Mouse (Mus musculus) midbrain, embryonic 14.5 days (tissue): ENCODE measurements around the gene Rab23. TPM values are rescaled to one million over a fixed set of nuclear protein-coding genes. Genes with fewer than 3 reads are reported as not detected.

Source experiments
- ATAC-seq: fragments of 200-750 bp; cut with Nextera tagmentation; 2 replicates; pipeline ENCODE4 v1.8.0; 2017; ENCODE audit warnings: moderate number of reproducible peaks, moderate library complexity; ENCODE audit not compliant: low FRiP score, low TSS enrichment
- DNase-seq: peaks from one replicate; pipeline ENCODE4 v3.0.0-alpha.2; 2015
- H3K27ac ChIP-seq: fragments of 300-500 bp; sonication (generic); replicated peaks from 2 replicates; pipeline ENCODE4 v1.5.1; 2014; ENCODE audit warnings: mild to moderate bottlenecking, low read depth, low read length, moderate library complexity
- H3K27me3 ChIP-seq: fragments of 300-500 bp; sonication (generic); 2 replicates; pipeline ENCODE4 v1.6.1; 2014; ENCODE audit warnings: low read length, control low read depth, mixed read lengths; ENCODE audit not compliant: control insufficient read depth, insufficient read depth
- H3K36me3 ChIP-seq: fragments of 300-500 bp; sonication (generic); 2 replicates; pipeline ENCODE4 v1.6.1; 2014; ENCODE audit warnings: low read length, control low read depth; ENCODE audit not compliant: control insufficient read depth, insufficient read depth
- H3K4me1 ChIP-seq: fragments of 300-500 bp; sonication (generic); 2 replicates; pipeline ENCODE4 v1.6.1; 2014; ENCODE audit warnings: mild to moderate bottlenecking, antibody characterized with exemption, low read length, control low read depth; ENCODE audit not compliant: control insufficient read depth, insufficient read depth
- H3K4me2 ChIP-seq: fragments of 300-500 bp; sonication (generic); 2 replicates; pipeline ENCODE4 v1.6.1; 2014; ENCODE audit warnings: mild to moderate bottlenecking, low read length, moderate library complexity
- H3K4me3 ChIP-seq: fragments of 300-500 bp; sonication (generic); replicated peaks from 2 replicates; pipeline ENCODE4 v1.5.1; 2014; ENCODE audit warnings: low read depth, low read length
- H3K9ac ChIP-seq: fragments of 300-500 bp; sonication (generic); replicated peaks from 2 replicates; pipeline ENCODE4 v1.6.1; 2014; ENCODE audit warnings: mild to moderate bottlenecking, low read length, moderate library complexity
- H3K9me3 ChIP-seq: fragments of 300-500 bp; sonication (generic); 2 replicates; pipeline ENCODE4 v1.6.1; 2016; ENCODE audit warnings: low read length, control low read depth, mixed read lengths; ENCODE audit not compliant: control insufficient read depth
- WGBS: fragments of 180-500 bp; shearing (Covaris S2); extraction: QIAGEN DNeasy Blood & Tissue Kit; methylation state at CpG from one replicate; pipeline ENCODE4 v1.1.7; 2014; 5-methylcytosine and 5-hydroxymethylcytosine counted together
- polyA plus RNA-seq: library from polyadenylated mRNA; unstranded; fragments of >200 nt; fragmentation: Nextera tagmentation; extraction: Ambion mirVana; gene quantifications from 2 replicates; pipeline ENCODE4 v1.2.1, GENCODE M21; 2014

The Rab23 gene
- 24.6 and 29.9 TPM in 2 replicates for polyA plus RNA-seq

GRCm38 (mm10) chr1:33719733-33720225, at the start of gene Rab23:
Gene Rab23, plus strand, starts transcription at chr1:33719887.
- peak; percentile 96 for ATAC-seq
- WGBS: under 1% methylated on average over 54 of the region's 54 CpGs

GRCm38 (mm10) chr1:33670164-33670616, 49.5 kb upstream of the Rab23 start:
- H3K27me3 ChIP-seq: no peaks in the 10 kb centered on the region
- peak overlapping the region; percentile 76 for H3K4me2 ChIP-seq
- WGBS: under 1% methylated on average over 37 of the region's 37 CpGs
- ATAC-seq (peak; percentile 78), DNase-seq (peak; percentile 91)
- H3K27ac ChIP-seq: peak overlapping the region; percentile 93
- H3K9me3 ChIP-seq: no peaks in the 10 kb centered on the region
- no peaks in the 10 kb centered on the region for H3K4me1 ChIP-seq
- H3K9ac ChIP-seq: peak overlapping the region; percentile 77
- peaks cover 9% of the 10 kb centered on the region; the same call in 1 of the 2 replicates for H3K36me3 ChIP-seq
- peak overlapping the region; percentile 78 for H3K4me3 ChIP-seq

More at GRCm38 (mm10) chr1:33719733-33720225, at the start of gene Rab23:
- Histone ChIP-seq H3K27ac (peak within 1 kb of the TSS; percentile 94), H3K4me3 (peak within 1 kb of the TSS; percentile 83), H3K4me2 (peak within 1 kb of the TSS; percentile 61), H3K36me3 (peaks cover 15% of the 10 kb centered on the region), H3K27me3 (no peaks in the 10 kb centered on the region), H3K4me1 (peaks cover 16% of the 10 kb centered on the region), H3K9me3 (no peaks in the 10 kb centered on the region), H3K9ac (peak within 1 kb of the TSS; percentile 86)
- DNase-seq: peak; percentile 95

GRCm38 (mm10) chr1:33671441-33671840, 48.2 kb upstream of the Rab23 start:
- no peaks in the 10 kb centered on the region for H3K9me3 ChIP-seq
- H3K36me3 ChIP-seq: peaks cover under 1% of the 10 kb centered on the region; the same call in 1 of the 2 replicates
- 82% methylated on average over 5 of the region's 5 CpGs for WGBS
- no peaks in the 10 kb centered on the region for H3K27me3 ChIP-seq
- H3K9ac ChIP-seq: no peak overlapping the region
- H3K4me1 ChIP-seq: no peaks in the 10 kb centered on the region
- DNase-seq: no peak
- H3K27ac ChIP-seq: no peak overlapping the region
- no peak for ATAC-seq
- H3K4me3 ChIP-seq: no peak overlapping the region
- H3K4me2 ChIP-seq: no peak overlapping the region

GRCm38 (mm10) chr1:33672083-33672482, 47.6 kb upstream of the Rab23 start:
- H3K4me2 ChIP-seq: no peak overlapping the region
- no peak overlapping the region for H3K4me3 ChIP-seq
- no peak for DNase-seq
- no peaks in the 10 kb centered on the region for H3K9me3 ChIP-seq
- WGBS: 67% methylated on average over 3 of the region's 3 CpGs
- no peak overlapping the region for H3K9ac ChIP-seq
- H3K27ac ChIP-seq: no peak overlapping the region
- no peak for ATAC-seq
- H3K27me3 ChIP-seq: no peaks in the 10 kb centered on the region
- H3K4me1 ChIP-seq: no peaks in the 10 kb centered on the region
- no peaks in the 10 kb centered on the region for H3K36me3 ChIP-seq

GRCm38 (mm10) chr1:33672514-33672913, 47.2 kb upstream of the Rab23 start:
- DNase-seq (peak; percentile 78), ATAC-seq (no peak)
- no peak overlapping the region for H3K27ac ChIP-seq
- no peak overlapping the region for H3K9ac ChIP-seq
- 15% methylated on average over 3 of the region's 3 CpGs for WGBS
- H3K27me3 ChIP-seq: no peaks in the 10 kb centered on the region
- no peaks in the 10 kb centered on the region for H3K36me3 ChIP-seq
- H3K4me1 ChIP-seq: no peaks in the 10 kb centered on the region
- H3K4me3 ChIP-seq: no peak overlapping the region
- no peak overlapping the region for H3K4me2 ChIP-seq
- no peaks in the 10 kb centered on the region for H3K9me3 ChIP-seq

GRCm38 (mm10) chr1:33673158-33673960, 46.3 kb upstream of the Rab23 start:
- Histone ChIP-seq H3K9me3 (no peaks in the 10 kb centered on the region), H3K4me1 (no peaks in the 10 kb centered on the region), H3K9ac (no peak overlapping the region), H3K4me3 (no peak overlapping the region), H3K4me2 (no peak overlapping the region), H3K27ac (no peak overlapping the region), H3K36me3 (no peaks in the 10 kb centered on the region), H3K27me3 (no peaks in the 10 kb centered on the region)
- ATAC-seq (no peak), DNase-seq (no peak)
- WGBS: 83% methylated on average over 17 of the region's 17 CpGs

- Histone ChIP-seq H3K4me2 (no peak overlapping the region), H3K9me3 (no peaks in the 10 kb centered on the region), H3K27ac (no peak overlapping the region), H3K4me1 (no peaks in the 10 kb centered on the region), H3K36me3 (no peaks in the 10 kb centered on the region), H3K27me3 (no peaks in the 10 kb centered on the region), H3K4me3 (no peak overlapping the region), H3K9ac (no peak overlapping the region)
- WGBS: 38% methylated on average over 3 of the region's 4 CpGs
- ATAC-seq: no peak
- DNase-seq: no peak
These were observed 39.3 kb upstream of the Rab23 start for GRCm38 (mm10) chr1:33680435-33680834.

- Histone ChIP-seq H3K4me2 (no peak overlapping the region), H3K9me3 (no peaks in the 10 kb centered on the region), H3K36me3 (no peaks in the 10 kb centered on the region), H3K27me3 (no peaks in the 10 kb centered on the region), H3K9ac (no peak overlapping the region), H3K4me1 (no peaks in the 10 kb centered on the region), H3K27ac (no peak overlapping the region), H3K4me3 (no peak overlapping the region)
- WGBS: 82% methylated on average over 7 of the region's 7 CpGs
- DNase-seq (no peak), ATAC-seq (no peak)
These were observed 38.8 kb upstream of the Rab23 start for GRCm38 (mm10) chr1:33680890-33681289.

- H3K9ac ChIP-seq: no peak overlapping the region
- no peak overlapping the region for H3K4me2 ChIP-seq
- H3K27me3 ChIP-seq: no peaks in the 10 kb centered on the region
- no peaks in the 10 kb centered on the region for H3K36me3 ChIP-seq
- no peaks in the 10 kb centered on the region for H3K4me1 ChIP-seq
- H3K27ac ChIP-seq: no peak overlapping the region
- DNase-seq (peak; percentile 38), ATAC-seq (no peak)
- no peaks in the 10 kb centered on the region for H3K9me3 ChIP-seq
- WGBS: 71% methylated on average over 8 of the region's 8 CpGs
- no peak overlapping the region for H3K4me3 ChIP-seq
These were observed 35.2 kb upstream of the Rab23 start for GRCm38 (mm10) chr1:33684459-33684858.
